Comparison of ENCODE assay signal across 10 mouse cellular contexts in the genomic region with DNA sequence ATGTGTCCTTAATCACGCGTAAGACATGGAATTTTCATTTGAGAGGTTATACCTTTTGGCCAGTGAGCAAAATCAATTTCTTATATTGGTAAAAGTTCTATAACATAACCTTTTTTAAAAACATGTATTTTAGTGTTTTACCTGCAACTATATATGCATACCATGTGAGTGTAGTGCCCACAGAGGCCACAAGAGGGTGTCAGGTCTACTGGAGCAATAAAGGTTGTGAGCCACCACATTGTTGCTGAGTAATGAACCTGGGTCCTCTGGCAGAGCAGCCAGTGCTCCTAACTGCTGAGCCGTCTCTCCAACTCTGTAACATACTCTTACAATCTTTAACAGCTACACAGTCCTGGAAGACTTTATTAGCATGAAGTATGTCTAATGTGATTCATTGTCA. TPM values are rescaled to one million over a fixed set of nuclear protein-coding genes. Genes with fewer than 3 reads are reported as not detected.
DNase-seq lines count a peak whose midpoint lies in the region; ATAC-seq and TF ChIP-seq lines count a peak whose summit lies in the region.
"Had no signal": no experiment of that assay in that cellular context is flagged by ENCODE, and none has a peak within 500 bp of the region (broad histone marks: within the 10 kb centered on the region; RNA-seq: fewer than 3 reads in every experiment).

No protein-coding gene starts in this region.

- TF ChIP-seq EP300 in ES-Bruce4 (IDR thresholded peaks at IDR 0.05; ENCODE audit: insufficient read depth, low read depth, low read length): no peak

- no peaks in the 10 kb centered on the region for H3K27me3 ChIP-seq in kidney, postnatal 0 days (ENCODE audit: insufficient read depth, low read length)
- H3K27me3 ChIP-seq in ES-Bruce4 (ENCODE audit: control insufficient read depth, insufficient read depth, low read length, poor library complexity, severe bottlenecking): no peaks in the 10 kb centered on the region
- H3K27me3 ChIP-seq in heart, embryonic 10.5 days (ENCODE audit: insufficient read depth, poor library complexity, severe bottlenecking): no peaks in the 10 kb centered on the region
- no peaks in the 10 kb centered on the region for H3K27me3 ChIP-seq in midbrain, embryonic 15.5 days (replicated peaks)
- H3K27me3 ChIP-seq: embryonic facial prominence, embryonic 15.5 days; limb, embryonic 13.5 days had no signal

- no peak overlapping the region for H3K4me2 ChIP-seq in kidney, postnatal 0 days (ENCODE audit: low read length)
- no peak overlapping the region for H3K4me2 ChIP-seq in midbrain, embryonic 15.5 days
- H3K4me2 ChIP-seq: embryonic facial prominence, embryonic 15.5 days; limb, embryonic 13.5 days had no signal

- no peaks in the 10 kb centered on the region for H3K9me3 ChIP-seq in kidney, postnatal 0 days (replicated peaks; ENCODE audit: low read length)
- no peaks in the 10 kb centered on the region for H3K9me3 ChIP-seq in ES-Bruce4 (replicated peaks; ENCODE audit: control insufficient read depth, insufficient read depth, low read length, poor library complexity, severe bottlenecking)
- no peaks in the 10 kb centered on the region for H3K9me3 ChIP-seq in heart, embryonic 10.5 days
- H3K9me3 ChIP-seq in midbrain, embryonic 15.5 days: no peaks in the 10 kb centered on the region
- H3K9me3 ChIP-seq: embryonic facial prominence, embryonic 15.5 days; limb, embryonic 13.5 days had no signal

- DNase-seq in kidney, postnatal 0 days (ENCODE audit: low spot score): peak; percentile 24
- no peak for DNase-seq in kidney, postnatal 14 days
- DNase-seq in c-Kit-positive CD71-positive TER-119-negative erythroid progenitor cells, embryonic 14.5 days (ENCODE audit: low read depth): peak; percentile 40
- no peak for DNase-seq in urinary bladder, postnatal 4 days (ENCODE audit: low spot score in 2 of 2)
- no peak for DNase-seq in heart, embryonic 10.5 days (ENCODE audit: low spot score)

- H3K9ac ChIP-seq in kidney, postnatal 0 days (ENCODE audit: low read depth, low read length): no peak overlapping the region
- H3K9ac ChIP-seq in ES-Bruce4 (ENCODE audit: low read depth, poor library complexity, severe bottlenecking): no peak overlapping the region
- H3K9ac ChIP-seq in midbrain, embryonic 15.5 days: no peak overlapping the region
- H3K9ac ChIP-seq: embryonic facial prominence, embryonic 15.5 days; limb, embryonic 13.5 days had no signal

- WGBS in kidney, postnatal 0 days: 94% methylated on average over 3 of the region's 3 CpGs
- 91% methylated on average over 3 of the region's 3 CpGs for WGBS in heart, embryonic 10.5 days
- 97% methylated on average over 3 of the region's 3 CpGs for WGBS in midbrain, embryonic 15.5 days

- H3K4me3 ChIP-seq in kidney, postnatal 0 days (replicated peaks; ENCODE audit: low read depth, low read length): no peak overlapping the region
- no peak overlapping the region for H3K4me3 ChIP-seq in ES-Bruce4 (ENCODE audit: low read depth, low read length)
- H3K4me3 ChIP-seq in heart, embryonic 10.5 days: no peak overlapping the region
- H3K4me3 ChIP-seq in midbrain, embryonic 15.5 days: no peak overlapping the region
- H3K4me3 ChIP-seq: embryonic facial prominence, embryonic 15.5 days; limb, embryonic 13.5 days had no signal

- no peak overlapping the region for H3K27ac ChIP-seq in kidney, postnatal 0 days
- H3K27ac ChIP-seq in ES-Bruce4 (ENCODE audit: insufficient read depth, low read length): no peak overlapping the region
- H3K27ac ChIP-seq in heart, embryonic 10.5 days: no peak overlapping the region
- no peak overlapping the region for H3K27ac ChIP-seq in midbrain, embryonic 15.5 days
- H3K27ac ChIP-seq: embryonic facial prominence, embryonic 15.5 days; limb, embryonic 13.5 days had no signal

- H3K36me3 ChIP-seq in kidney, postnatal 0 days (ENCODE audit: insufficient read depth, low read length): peaks cover 30% of the 10 kb centered on the region; the same call in 1 of the 2 replicates
- H3K36me3 ChIP-seq in ES-Bruce4 (ENCODE audit: control insufficient read depth, insufficient read depth, low read length, poor library complexity, severe bottlenecking): no peaks in the 10 kb centered on the region
- H3K36me3 ChIP-seq in heart, embryonic 10.5 days: peaks cover 88% of the 10 kb centered on the region
- H3K36me3 ChIP-seq in midbrain, embryonic 15.5 days (replicated peaks): peaks cover 55% of the 10 kb centered on the region

- H3K4me1 ChIP-seq in kidney, postnatal 0 days (replicated peaks; ENCODE audit: insufficient read depth, low read length): no peaks in the 10 kb centered on the region
- H3K4me1 ChIP-seq in ES-Bruce4 (ENCODE audit: control insufficient read depth, insufficient read depth, low read length): no peaks in the 10 kb centered on the region
- 0 out of 2 replicates have a peak, but pooled peaks cover 8% of the 10 kb centered on the region for H3K4me1 ChIP-seq in heart, embryonic 10.5 days
- no peaks in the 10 kb centered on the region for H3K4me1 ChIP-seq in midbrain, embryonic 15.5 days
- H3K4me1 ChIP-seq: embryonic facial prominence, embryonic 15.5 days had no signal

- no peak for TF ChIP-seq POLR2A in ES-Bruce4 (IDR thresholded peaks at IDR 0.05; ENCODE audit: insufficient read depth, low read length)

- ATAC-seq in kidney, postnatal 0 days (replicated peaks; ENCODE audit: low FRiP score, low read depth): no peak
- ATAC-seq in neutrophil, adult 5-6 weeks (ENCODE audit: extremely low read depth, insufficient number of reproducible peaks, low FRiP score, poor library complexity, severe bottlenecking): peak; percentile 62; the same call in 1 of the 2 replicates
- no peak for ATAC-seq in midbrain, embryonic 15.5 days (replicated peaks)

- TF ChIP-seq CTCF in kidney, postnatal 0 days (IDR thresholded peaks at IDR 0.05; ENCODE audit: low read depth): peak; percentile 58
- peak; percentile 47 for TF ChIP-seq CTCF in ES-Bruce4 (IDR thresholded peaks at IDR 0.05; ENCODE audit: low read depth, low read length)

RNA-seq across cellular contexts. Expression of a gene that starts 29.4 kb away (rescaled TPM):
- polyA plus RNA-seq in kidney, postnatal 0 days (2015; fragmentation: Nextera tagmentation; extraction: Ambion mirVana): 54.9 and 59.1 TPM in 2 replicates
- 155 and 156 TPM in 2 replicates for polyA plus RNA-seq in ES-Bruce4 (2011; ENCODE audit: insufficient read depth, insufficient read length, low read depth, missing spikeins)
- 257 and 262 TPM in 2 replicates for total RNA-seq in neutrophil, adult 5-6 weeks (2017)
- polyA plus RNA-seq in heart, embryonic 10.5 days (2016; fragmentation: Nextera tagmentation; extraction: Ambion mirVana): 114 and 119 TPM in 2 replicates
- polyA plus RNA-seq in midbrain, embryonic 15.5 days (2015; fragmentation: Nextera tagmentation; extraction: Ambion mirVana): 28.6 and 29.2 TPM in 2 replicates

RNA-seq across cellular contexts. Expression of a gene that starts 52.5 kb away (rescaled TPM):
- 20.2 and 20.5 TPM in 2 replicates for polyA plus RNA-seq in kidney, postnatal 0 days (2015; fragmentation: Nextera tagmentation; extraction: Ambion mirVana)
- 5.7 and 6.3 TPM in 2 replicates for polyA plus RNA-seq in ES-Bruce4 (2011; ENCODE audit: insufficient read depth, insufficient read length, low read depth, missing spikeins)
- 0.86 and 2.9 TPM in 2 replicates for total RNA-seq in neutrophil, adult 5-6 weeks (2017)
- polyA plus RNA-seq in heart, embryonic 10.5 days (2016; fragmentation: Nextera tagmentation; extraction: Ambion mirVana): 11.0 and 17.4 TPM in 2 replicates
- polyA plus RNA-seq in midbrain, embryonic 15.5 days (2015; fragmentation: Nextera tagmentation; extraction: Ambion mirVana): 6.7 and 7.0 TPM in 2 replicates

RNA-seq across cellular contexts. Expression of a gene that starts 55.5 kb away (rescaled TPM):
- polyA plus RNA-seq in kidney, postnatal 0 days (2015; fragmentation: Nextera tagmentation; extraction: Ambion mirVana): not detected in 2 replicates
- not detected in 2 replicates for polyA plus RNA-seq in ES-Bruce4 (2011; ENCODE audit: insufficient read depth, insufficient read length, low read depth, missing spikeins)
- total RNA-seq in neutrophil, adult 5-6 weeks (2017): 1.6 and 3.6 TPM in 2 replicates
- polyA plus RNA-seq in heart, embryonic 10.5 days (2016; fragmentation: Nextera tagmentation; extraction: Ambion mirVana): not detected in 2 replicates
- not detected in 2 replicates for polyA plus RNA-seq in midbrain, embryonic 15.5 days (2015; fragmentation: Nextera tagmentation; extraction: Ambion mirVana)
- polyA plus RNA-seq: embryonic facial prominence, embryonic 15.5 days; limb, embryonic 13.5 days had no signal

Comparison
In these comparisons a context has a peak if more than half of its experiments do, and no peak if none do; other contexts are left out.
1. DNase-seq: peak in kidney, postnatal 0 days (single experiment) and c-Kit-positive CD71-positive TER-119-negative erythroid progenitor cells, embryonic 14.5 days (single experiment); none in kidney, postnatal 14 days (single experiment), urinary bladder, postnatal 4 days (0 of 2) and heart, embryonic 10.5 days (single experiment).